Comparison of ENCODE assay signal across 8 mouse cellular contexts in genomic region chr3:84259281-84260023, GRCm38 (mm10). TPM values are rescaled to one million over a fixed set of nuclear protein-coding genes. Genes with fewer than 3 reads are reported as not detected.
DNase-seq lines count a peak whose midpoint lies in the region; ATAC-seq and TF ChIP-seq lines count a peak whose summit lies in the region.

No protein-coding gene starts in this region.

- no peak for TF ChIP-seq RAD21 in CH12.LX (IDR thresholded peaks at IDR 0.05; ENCODE audit: low read depth, low read length)

- no peaks in the 10 kb centered on the region for H3K9me3 ChIP-seq in CH12.LX (replicated peaks; ENCODE audit: low read length)
- H3K9me3 ChIP-seq in forebrain, embryonic 14.5 days (replicated peaks; ENCODE audit: control insufficient read depth, low read length): no peaks in the 10 kb centered on the region
- no peaks in the 10 kb centered on the region for H3K9me3 ChIP-seq in liver, embryonic 16.5 days (replicated peaks; ENCODE audit: control insufficient read depth, low read length)
- no peaks in the 10 kb centered on the region for H3K9me3 ChIP-seq in neural tube, embryonic 12.5 days

- H3K27me3 ChIP-seq in CH12.LX (replicated peaks): no peaks in the 10 kb centered on the region
- no peaks in the 10 kb centered on the region for H3K27me3 ChIP-seq in forebrain, embryonic 14.5 days (replicated peaks; ENCODE audit: control insufficient read depth, insufficient read depth, low read length)
- H3K27me3 ChIP-seq in liver, embryonic 16.5 days (ENCODE audit: control insufficient read depth, insufficient read depth, low read depth, low read length): peaks cover 21% of the 10 kb centered on the region
- no peaks in the 10 kb centered on the region for H3K27me3 ChIP-seq in neural tube, embryonic 12.5 days (replicated peaks)

- no peak for TF ChIP-seq EP300 in CH12.LX (IDR thresholded peaks at IDR 0.05; ENCODE audit: low read length)

- ATAC-seq in cerebellum, adult (ENCODE audit: insufficient number of reproducible peaks, low FRiP score, low TSS enrichment): peak; percentile 62
- peak; percentile 81 for ATAC-seq in forebrain, embryonic 14.5 days
- peak; percentile 57 for ATAC-seq in liver, embryonic 16.5 days (ENCODE audit: low read depth)
- ATAC-seq in neural tube, embryonic 12.5 days (ENCODE audit: low FRiP score, low read depth): peak; percentile 77

- no peak for TF ChIP-seq CTCF in CH12.LX (conservative IDR thresholded peaks at IDR 0.05 in 1 of 2, IDR thresholded peaks at IDR 0.05 in 1 of 2; ENCODE audit: low read depth in 2 of 2, low read length in 2 of 2)

- no peaks in the 10 kb centered on the region for H3K36me3 ChIP-seq in CH12.LX (replicated peaks in 1 of 2; ENCODE audit: control insufficient read depth in 1 of 2, insufficient read depth in 1 of 2, low read length in 1 of 2)
- H3K36me3 ChIP-seq in forebrain, embryonic 14.5 days (ENCODE audit: control insufficient read depth, insufficient read depth, low read length): no peaks in the 10 kb centered on the region
- H3K36me3 ChIP-seq in liver, embryonic 16.5 days (ENCODE audit: control insufficient read depth, insufficient read depth): no peaks in the 10 kb centered on the region
- no peaks in the 10 kb centered on the region for H3K36me3 ChIP-seq in neural tube, embryonic 12.5 days

- peak overlapping the region; percentile 50 to 81 (median 66) for H3K4me3 ChIP-seq in CH12.LX (replicated peaks in 1 of 3; ENCODE audit: low read depth in 2 of 3, low read length in 2 of 3, poor library complexity in 1 of 3)
- H3K4me3 ChIP-seq in forebrain, embryonic 14.5 days (ENCODE audit: low read depth, low read length): peak overlapping the region; percentile 73
- H3K4me3 ChIP-seq in liver, embryonic 16.5 days (ENCODE audit: low read depth, low read length): peak overlapping the region; percentile 66
- peak overlapping the region; percentile 77 for H3K4me3 ChIP-seq in neural tube, embryonic 12.5 days

- H3K9ac ChIP-seq in CH12.LX (ENCODE audit: insufficient read depth, low read depth): peak overlapping the region; percentile 69
- peak overlapping the region; percentile 97 for H3K9ac ChIP-seq in forebrain, embryonic 14.5 days (ENCODE audit: low read length)
- peak overlapping the region; percentile 40 for H3K9ac ChIP-seq in liver, embryonic 16.5 days (ENCODE audit: low read depth, low read length)
- H3K9ac ChIP-seq in neural tube, embryonic 12.5 days: peak overlapping the region; percentile 95

- peaks cover 0 to 21% of the 10 kb centered on the region in 2 experiments; a peak in 3 of 4 replicates for H3K4me1 ChIP-seq in CH12.LX (ENCODE audit: control insufficient read depth in 1 of 2, insufficient read depth in 2 of 2)
- H3K4me1 ChIP-seq in forebrain, embryonic 14.5 days (ENCODE audit: control insufficient read depth, insufficient read depth, low read length): peaks cover 43% of the 10 kb centered on the region
- peaks cover 20% of the 10 kb centered on the region for H3K4me1 ChIP-seq in liver, embryonic 16.5 days (ENCODE audit: control insufficient read depth, low read depth, low read length)
- H3K4me1 ChIP-seq in neural tube, embryonic 12.5 days: peaks cover 74% of the 10 kb centered on the region

- intact Hi-C loops in heart, postnatal 10 days (cut with DNase I): loop anchor here (2.0 kb wide), 1 partner anchor 31 kb away; no protein-coding TSS in a partner anchor

- no peak overlapping the region for H3K27ac ChIP-seq in CH12.LX (ENCODE audit: insufficient read depth, low read depth)
- peak overlapping the region; percentile 95 for H3K27ac ChIP-seq in forebrain, embryonic 14.5 days (ENCODE audit: low read depth, low read length)
- H3K27ac ChIP-seq in liver, embryonic 16.5 days (ENCODE audit: low read length): no peak overlapping the region
- H3K27ac ChIP-seq in neural tube, embryonic 12.5 days: peak overlapping the region; percentile 57

- in situ Hi-C loops in CH12.LX (cut with MboI; ENCODE audit: low pct_ligation_motif_present, low pct_unique_long_range_greater_than_20kb, low sequenced_read_pairs): no loop called here

- H3K79me2 ChIP-seq in CH12.LX (replicated peaks; ENCODE audit: control insufficient read depth, extremely low read depth, insufficient read depth, poor library complexity, severe bottlenecking): no peaks in the 10 kb centered on the region

- peak; percentile 41 for DNase-seq in CH12.LX (ENCODE audit: extremely low read depth)
- DNase-seq in forebrain, embryonic 14.5 days (ENCODE audit: low spot score): peak; percentile 72
- peak; percentile 74 to 76 for DNase-seq in heart, postnatal 10 days
- peak; percentile 78 for DNase-seq in layer of hippocampus, adult 11-12 months (ENCODE audit: low spot score)
- DNase-seq in testis, postnatal 10 days (ENCODE audit: low spot score): peak; percentile 69

- no peak for TF ChIP-seq POLR2A in CH12.LX (IDR thresholded peaks at IDR 0.05; ENCODE audit: low read depth, low read length)

- dilution Hi-C loops in CH12.LX (cut with MboI; ENCODE audit: extremely low pct_ligation_motif_present, extremely low pct_unique_long_range_greater_than_20kb, low sequenced_read_pairs): no loop called here

- WGBS in forebrain, embryonic 14.5 days: under 1% methylated on average over 72 of the region's 74 CpGs
- under 1% methylated on average over 74 of the region's 74 CpGs for WGBS in liver, embryonic 16.5 days (ENCODE audit: insufficient replicate concordance)
- WGBS in neural tube, embryonic 12.5 days: under 1% methylated on average over 73 of the region's 74 CpGs

- H3K4me2 ChIP-seq in CH12.LX (ENCODE audit: insufficient read depth, low read depth, poor library complexity, severe bottlenecking): peak overlapping the region; percentile 82
- peak overlapping the region; percentile 81 for H3K4me2 ChIP-seq in forebrain, embryonic 14.5 days (ENCODE audit: low read length)
- H3K4me2 ChIP-seq in liver, embryonic 16.5 days (ENCODE audit: low read depth, low read length): peak overlapping the region; percentile 92
- H3K4me2 ChIP-seq in neural tube, embryonic 12.5 days (replicated peaks): peak overlapping the region; percentile 94

TF ChIP-seq in CH12.LX, 34 proteins besides CTCF, POLR2A, EP300 and RAD21:
- no peak for TF ChIP-seq TBP (conservative IDR thresholded peaks at IDR 0.05; ENCODE audit: low read depth, low read length)
- TF ChIP-seq NRF1 (IDR thresholded peaks at IDR 0.05; ENCODE audit: low read depth, low read length): no peak
- TF ChIP-seq SIN3A (IDR thresholded peaks at IDR 0.05; ENCODE audit: low read length): 0 out of 2 replicates have a peak, but pooled peaks have one; percentile 10
- no peak for TF ChIP-seq HCFC1 (IDR thresholded peaks at IDR 0.05; ENCODE audit: low read depth, low read length)
- TF ChIP-seq USF1 (IDR thresholded peaks at IDR 0.05; ENCODE audit: low read depth, low read length): no peak
- no peak for TF ChIP-seq ZMIZ1 (IDR thresholded peaks at IDR 0.05; ENCODE audit: low read depth, low read length)
- TF ChIP-seq KAT2A (IDR thresholded peaks at IDR 0.05; ENCODE audit: insufficient replicate concordance, low read length): no peak
- 0 out of 2 replicates have a peak, but pooled peaks have one; percentile 30 for TF ChIP-seq BHLHE40 (IDR thresholded peaks at IDR 0.05; ENCODE audit: low read depth, low read length)
- TF ChIP-seq IRF4 (IDR thresholded peaks at IDR 0.05; ENCODE audit: low read depth, low read length): no peak
TF ChIP-seq in CH12.LX: peak in this region for 2.

RNA-seq across cellular contexts. Expression of gene Trim2, which starts 47.2 kb away (rescaled TPM):
- 2.1 and 2.4 TPM in 2 replicates for total RNA-seq in CH12.LX (2012; rRNA removed)
- 2.1 and 2.5 TPM in 2 replicates for total RNA-seq in CH12.LX (2014; rRNA removed)
- 3.3 and 3.6 TPM in 2 replicates for polyA plus RNA-seq in CH12.LX (2012; ENCODE audit: insufficient read length, low read depth)
- polyA plus RNA-seq in forebrain, embryonic 14.5 days (2014; fragmentation: Nextera tagmentation; extraction: Ambion mirVana): 117 and 162 TPM in 2 replicates
- total RNA-seq in heart, postnatal 10 days (2021): 1 to 10 TPM; 9.1 to 9.9 TPM
- 6.3 and 6.4 TPM in 2 replicates for polyA plus RNA-seq in liver, embryonic 16.5 days (2015; fragmentation: Nextera tagmentation; extraction: Ambion mirVana)
- 132 and 151 TPM in 2 replicates for polyA plus RNA-seq in neural tube, embryonic 12.5 days (2016; fragmentation: Nextera tagmentation; extraction: Ambion mirVana)

Comparison
In these comparisons a context has a peak if more than half of its experiments do, and no peak if none do; other contexts are left out.
1. H3K27ac ChIP-seq: peak in forebrain, embryonic 14.5 days (single experiment) and neural tube, embryonic 12.5 days (single experiment); none in CH12.LX (single experiment) and liver, embryonic 16.5 days (single experiment).
2. H3K9ac ChIP-seq: peak in every context shown above with its lines; median percentile 97 in forebrain, embryonic 14.5 days; 95 in neural tube, embryonic 12.5 days; 69 in CH12.LX; 40 in liver, embryonic 16.5 days.
3. RNA of gene Trim2, which starts 47.2 kb away (polyA plus RNA-seq): 132 to 151 TPM in neural tube, embryonic 12.5 days and 117 to 162 TPM in forebrain, embryonic 14.5 days; 6.3 to 6.4 TPM in liver, embryonic 16.5 days and 3.3 to 3.6 TPM in CH12.LX; every median in the first group is over 10 times any median in the second.
4. Peak in every context shown above with its lines, with median percentiles within 50 percentile points of each other: DNase-seq, H3K4me2 ChIP-seq, H3K4me3 ChIP-seq and ATAC-seq.